Mouse (Mus musculus): Measurements from ENCODE around the gene Kdm4d. TPM values are rescaled to one million over a fixed set of nuclear protein-coding genes. Genes with fewer than 3 reads are reported as not detected.
A peak's percentile ranks its signal among the peaks of the same experiment; 100 is the strongest.
"Not testable (repeated sequence)": the region's sequence is repeated elsewhere in the genome, so short reads cannot be mapped to it uniquely, and the experiment has no call there.

Gene Kdm4d
- total RNA-seq, 1 experiment = 0.13 TPM

GRCm38 (mm10) chr9:14517296-14517695, 17.0 kb upstream of the Kdm4d start:
- DNase-seq (ENCODE audit: low read depth, low spot score) = no peak
- no peaks in the 10 kb centered on the region for H3K36me3 ChIP-seq (ENCODE audit: control insufficient read depth, insufficient read depth, low read length, poor library complexity, severe bottlenecking)
- H3K9ac ChIP-seq (ENCODE audit: insufficient read depth, low read depth, low read length, poor library complexity, severe bottlenecking) = no peak overlapping the region
- H3K27ac ChIP-seq (ENCODE audit: insufficient read depth, low read depth, low read length, poor library complexity, severe bottlenecking) = no peak overlapping the region
- TF ChIP-seq ZC3H11A (IDR thresholded peaks at IDR 0.05; ENCODE audit: borderline replicate concordance, low read depth, low read length) (no peak), ZNF384 (IDR thresholded peaks at IDR 0.05; ENCODE audit: low read depth, low read length) (no peak), MAFK (IDR thresholded peaks at IDR 0.05; ENCODE audit: insufficient read depth, low read depth, low read length) (no peak), HCFC1 (IDR thresholded peaks at IDR 0.05; ENCODE audit: borderline replicate concordance, insufficient read depth, low read length) (no peak), CHD2 (IDR thresholded peaks at IDR 0.05; ENCODE audit: low read depth, low read length) (no peak)
- no peaks in the 10 kb centered on the region for H3K4me1 ChIP-seq (ENCODE audit: control insufficient read depth in 2 of 2, insufficient read depth in 2 of 2, low read length in 2 of 2, poor library complexity in 1 of 2)
- in situ Hi-C loops (cut with MboI; ENCODE audit: low sequenced_read_pairs in 2 of 2, unreplicated experiment in 2 of 2) = loop anchor here in 1 of 2 experiments (5.0 kb wide), 1 partner anchor 180 kb away; no protein-coding TSS in a partner anchor
- H3K9me3 ChIP-seq (ENCODE audit: control insufficient read depth, insufficient read depth, low read depth, low read length) = no peaks in the 10 kb centered on the region
- H3K4me3 ChIP-seq (ENCODE audit: insufficient read depth in 1 of 2, low read depth in 1 of 2, low read length in 2 of 2, poor library complexity in 1 of 2, severe bottlenecking in 1 of 2) = no peak overlapping the region

GRCm38 (mm10) chr9:14512633-14513445, 12.6 kb upstream of the Kdm4d start:
- Histone ChIP-seq H3K4me3 (ENCODE audit: insufficient read depth in 1 of 2, low read depth in 1 of 2, low read length in 2 of 2, poor library complexity in 1 of 2, severe bottlenecking in 1 of 2) (no peak overlapping the region), H3K27ac (ENCODE audit: insufficient read depth, low read depth, low read length, poor library complexity, severe bottlenecking) (no peak overlapping the region), H3K4me1 (ENCODE audit: control insufficient read depth in 2 of 2, insufficient read depth in 2 of 2, low read length in 2 of 2, poor library complexity in 1 of 2) (no peaks in the 10 kb centered on the region), H3K9ac (ENCODE audit: insufficient read depth, low read depth, low read length, poor library complexity, severe bottlenecking) (no peak overlapping the region), H3K36me3 (ENCODE audit: control insufficient read depth, insufficient read depth, low read length, poor library complexity, severe bottlenecking) (peaks cover 11% of the 10 kb centered on the region), H3K9me3 (ENCODE audit: control insufficient read depth, insufficient read depth, low read depth, low read length) (no peaks in the 10 kb centered on the region)
- in situ Hi-C loops (cut with MboI; ENCODE audit: low sequenced_read_pairs in 2 of 2, unreplicated experiment in 2 of 2) = no loop called here
- peak; percentile 40 for DNase-seq (ENCODE audit: low read depth, low spot score)
- TF ChIP-seq ZC3H11A (IDR thresholded peaks at IDR 0.05; ENCODE audit: borderline replicate concordance, low read depth, low read length) (peak; percentile 61; the same call in 1 of the 2 replicates), MAFK (IDR thresholded peaks at IDR 0.05; ENCODE audit: insufficient read depth, low read depth, low read length) (no peak), HCFC1 (IDR thresholded peaks at IDR 0.05; ENCODE audit: borderline replicate concordance, insufficient read depth, low read length) (no peak), CHD2 (IDR thresholded peaks at IDR 0.05; ENCODE audit: low read depth, low read length) (no peak), ZNF384 (IDR thresholded peaks at IDR 0.05; ENCODE audit: low read depth, low read length) (no peak)

GRCm38 (mm10) chr9:14500916-14501424, 688 bp upstream of the Kdm4d start:
- no peak for TF ChIP-seq ZNF384 (IDR thresholded peaks at IDR 0.05; ENCODE audit: low read depth, low read length)
- Histone ChIP-seq H3K4me3 (ENCODE audit: insufficient read depth in 1 of 2, low read depth in 1 of 2, low read length in 2 of 2, poor library complexity in 1 of 2, severe bottlenecking in 1 of 2) (peak overlapping the region; percentile 92 to 94), H3K9ac (ENCODE audit: insufficient read depth, low read depth, low read length, poor library complexity, severe bottlenecking) (peak overlapping the region; percentile 91), H3K36me3 (ENCODE audit: control insufficient read depth, insufficient read depth, low read length, poor library complexity, severe bottlenecking) (peaks cover 13% of the 10 kb centered on the region), H3K27ac (ENCODE audit: insufficient read depth, low read depth, low read length, poor library complexity, severe bottlenecking) (no peak overlapping the region), H3K9me3 (ENCODE audit: control insufficient read depth, insufficient read depth, low read depth, low read length) (no peaks in the 10 kb centered on the region), H3K4me1 (ENCODE audit: control insufficient read depth in 2 of 2, insufficient read depth in 2 of 2, low read length in 2 of 2, poor library complexity in 1 of 2) (0 out of 4 replicates have a peak, but pooled peaks cover 0 to 3% of the 10 kb centered on the region in 2 experiments)
- in situ Hi-C loops (cut with MboI; ENCODE audit: low sequenced_read_pairs in 2 of 2, unreplicated experiment in 2 of 2) = no loop called here
- DNase-seq (ENCODE audit: low read depth, low spot score) = peak; percentile 17

- Histone ChIP-seq H3K9ac (ENCODE audit: insufficient read depth, low read depth, low read length, poor library complexity, severe bottlenecking) (no peak overlapping the region), H3K4me3 (ENCODE audit: insufficient read depth in 1 of 2, low read depth in 1 of 2, low read length in 2 of 2, poor library complexity in 1 of 2, severe bottlenecking in 1 of 2) (peak overlapping the region in 1 of 2 experiments; percentile 94; a peak in 2 of 4 replicates), H3K36me3 (ENCODE audit: control insufficient read depth, insufficient read depth, low read length, poor library complexity, severe bottlenecking) (peaks cover 6% of the 10 kb centered on the region), H3K9me3 (ENCODE audit: control insufficient read depth, insufficient read depth, low read depth, low read length) (no peaks in the 10 kb centered on the region), H3K4me1 (ENCODE audit: control insufficient read depth in 2 of 2, insufficient read depth in 2 of 2, low read length in 2 of 2, poor library complexity in 1 of 2) (0 out of 4 replicates have a peak, but pooled peaks cover 0 to 3% of the 10 kb centered on the region in 2 experiments), H3K27ac (ENCODE audit: insufficient read depth, low read depth, low read length, poor library complexity, severe bottlenecking) (no peak overlapping the region)
- DNase-seq (ENCODE audit: low read depth, low spot score) = no peak
- in situ Hi-C loops (cut with MboI; ENCODE audit: low sequenced_read_pairs in 2 of 2, unreplicated experiment in 2 of 2) = no loop called here
- no peak for TF ChIP-seq ZNF384 (IDR thresholded peaks at IDR 0.05; ENCODE audit: low read depth, low read length)
- no peak for TF ChIP-seq MAFK (IDR thresholded peaks at IDR 0.05; ENCODE audit: insufficient read depth, low read depth, low read length)
- TF ChIP-seq ZC3H11A (IDR thresholded peaks at IDR 0.05; ENCODE audit: borderline replicate concordance, low read depth, low read length) = no peak
- no peak for TF ChIP-seq CHD2 (IDR thresholded peaks at IDR 0.05; ENCODE audit: low read depth, low read length)
- TF ChIP-seq HCFC1 (IDR thresholded peaks at IDR 0.05; ENCODE audit: borderline replicate concordance, insufficient read depth, low read length) = no peak
Measured at GRCm38 (mm10) chr9:14498896-14499705, 1.2 kb downstream of the Kdm4d start.

GRCm38 (mm10) chr9:14463668-14464067, 36.6 kb downstream of the Kdm4d start:
- H3K4me3 ChIP-seq (ENCODE audit: insufficient read depth in 1 of 2, low read depth in 1 of 2, low read length in 2 of 2, poor library complexity in 1 of 2, severe bottlenecking in 1 of 2); H3K9me3 ChIP-seq (ENCODE audit: control insufficient read depth, insufficient read depth, low read depth, low read length); H3K36me3 ChIP-seq (ENCODE audit: control insufficient read depth, insufficient read depth, low read length, poor library complexity, severe bottlenecking); in situ Hi-C loops (cut with MboI; ENCODE audit: low sequenced_read_pairs in 2 of 2, unreplicated experiment in 2 of 2); DNase-seq (ENCODE audit: low read depth, low spot score); H3K4me1 ChIP-seq (ENCODE audit: control insufficient read depth in 2 of 2, insufficient read depth in 2 of 2, low read length in 2 of 2, poor library complexity in 1 of 2); H3K9ac ChIP-seq (ENCODE audit: insufficient read depth, low read depth, low read length, poor library complexity, severe bottlenecking); H3K27ac ChIP-seq (ENCODE audit: insufficient read depth, low read depth, low read length, poor library complexity, severe bottlenecking): not testable (repeated sequence)

GRCm38 (mm10) chr9:14462536-14462935, 37.7 kb downstream of the Kdm4d start:
- in situ Hi-C loops (cut with MboI; ENCODE audit: low sequenced_read_pairs in 2 of 2, unreplicated experiment in 2 of 2) = not testable (repeated sequence)

More at GRCm38 (mm10) chr9:14462536-14462935, 37.7 kb downstream of the Kdm4d start:
- not testable (repeated sequence) for DNase-seq (ENCODE audit: low read depth, low spot score); H3K27ac ChIP-seq (ENCODE audit: insufficient read depth, low read depth, low read length, poor library complexity, severe bottlenecking); H3K9ac ChIP-seq (ENCODE audit: insufficient read depth, low read depth, low read length, poor library complexity, severe bottlenecking); H3K9me3 ChIP-seq (ENCODE audit: control insufficient read depth, insufficient read depth, low read depth, low read length); H3K4me1 ChIP-seq (ENCODE audit: control insufficient read depth in 2 of 2, insufficient read depth in 2 of 2, low read length in 2 of 2, poor library complexity in 1 of 2); H3K4me3 ChIP-seq (ENCODE audit: insufficient read depth in 1 of 2, low read depth in 1 of 2, low read length in 2 of 2, poor library complexity in 1 of 2, severe bottlenecking in 1 of 2); H3K36me3 ChIP-seq (ENCODE audit: control insufficient read depth, insufficient read depth, low read length, poor library complexity, severe bottlenecking)
